Mouse (Mus musculus): ENCODE results near the gene Tmem132d. TPM values are rescaled to one million over a fixed set of nuclear protein-coding genes. Genes with fewer than 3 reads are reported as not detected.

Gene Tmem132d
- polyA plus RNA-seq, 1 experiment: 5.3 TPM

DNA sequence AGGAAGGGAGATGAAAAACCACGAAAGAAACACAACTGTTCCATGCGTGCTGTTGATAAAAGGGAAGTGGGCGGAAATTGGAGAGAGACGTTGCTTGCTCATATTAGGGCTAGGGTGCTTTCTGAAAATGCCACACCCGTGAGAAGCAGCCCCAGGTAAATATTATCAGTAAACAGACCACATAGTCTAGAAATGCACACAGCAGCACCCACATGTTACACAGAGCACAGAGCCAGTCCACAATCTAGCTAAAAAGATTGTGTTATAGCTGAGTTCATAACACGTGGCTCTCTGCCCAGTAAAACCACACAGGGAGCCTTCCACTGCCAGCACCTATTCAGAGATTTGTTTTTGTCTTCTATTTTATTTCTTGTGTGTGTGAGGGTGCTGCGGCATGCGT is 617.6 kb downstream of the Tmem132d start:
- whole genome bisulfite sequencing: 57% methylated on average over 8 of the region's 8 CpGs
- no peak overlapping the region for H3K4me3 ChIP-seq (replicated peaks; ENCODE audit: extremely low read depth, low read depth, low read length)
- H3K4me1 ChIP-seq (ENCODE audit: control insufficient read depth, insufficient read depth, low read length): no peaks in the 10 kb centered on the region
- no peak for DNase-seq
- TF ChIP-seq CTCF (IDR thresholded peaks at IDR 0.05; ENCODE audit: insufficient read depth, low read length) (no peak), POLR2A (IDR thresholded peaks at IDR 0.05; ENCODE audit: borderline replicate concordance, extremely low read depth, low read depth, low read length) (no peak)

DNA sequence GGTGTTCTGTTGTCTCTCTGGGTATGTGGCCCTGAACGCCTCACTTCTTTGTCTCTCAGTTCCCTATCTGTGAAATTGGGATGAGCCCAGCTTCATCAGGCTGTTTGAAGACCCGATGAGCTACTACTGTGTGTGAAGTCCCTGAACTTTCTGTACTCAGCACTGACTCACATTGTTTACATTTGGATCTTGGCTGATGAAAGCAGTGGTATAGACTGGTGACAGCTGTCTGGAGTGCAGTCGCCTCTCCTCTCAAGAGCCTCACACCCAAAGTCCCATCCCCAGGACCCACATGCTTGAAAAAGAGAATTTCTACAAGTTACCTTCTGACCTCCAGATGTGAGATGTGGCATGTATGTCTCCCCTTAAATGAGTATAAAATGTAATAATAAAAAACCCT is 625.5 kb downstream of the Tmem132d start:
- no peak for DNase-seq
- WGBS: 44% methylated on average over 3 of the region's 3 CpGs
- TF ChIP-seq POLR2A (IDR thresholded peaks at IDR 0.05; ENCODE audit: borderline replicate concordance, extremely low read depth, low read depth, low read length) (no peak), CTCF (IDR thresholded peaks at IDR 0.05; ENCODE audit: insufficient read depth, low read length) (no peak)

DNA sequence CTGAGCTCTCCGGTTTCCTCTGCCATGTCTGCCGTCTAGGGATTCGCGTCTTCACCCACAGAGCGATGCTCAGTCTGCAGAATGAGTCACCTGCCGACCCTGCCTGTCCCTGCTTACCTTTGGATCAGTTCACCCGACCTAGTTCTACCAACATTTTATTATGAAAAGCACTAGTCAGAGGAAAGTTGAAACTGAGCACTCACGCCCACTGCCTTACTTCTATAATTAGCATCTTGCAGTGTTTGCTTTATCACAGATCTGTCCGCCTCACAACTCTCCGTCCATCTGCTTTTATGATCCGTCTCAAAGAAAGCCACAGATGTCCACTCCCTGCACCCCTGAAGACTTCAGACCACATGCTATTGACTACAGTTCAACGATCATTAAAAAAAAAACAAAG is 626.0 kb downstream of the Tmem132d start:
- Histone ChIP-seq H3K4me3 (replicated peaks; ENCODE audit: extremely low read depth, low read depth, low read length) (no peak overlapping the region), H3K4me1 (ENCODE audit: control insufficient read depth, insufficient read depth, low read length) (no peaks in the 10 kb centered on the region)
- 75% methylated on average over 12 of the region's 12 CpGs for WGBS
- no peak for TF ChIP-seq CTCF (IDR thresholded peaks at IDR 0.05; ENCODE audit: insufficient read depth, low read length)
- no peak for TF ChIP-seq POLR2A (IDR thresholded peaks at IDR 0.05; ENCODE audit: borderline replicate concordance, extremely low read depth, low read depth, low read length)
- DNase-seq: no peak

More for the DNA sequence above, 625.5 kb downstream of the Tmem132d start:
- no peak overlapping the region for H3K4me3 ChIP-seq (replicated peaks; ENCODE audit: extremely low read depth, low read depth, low read length)
- H3K4me1 ChIP-seq (ENCODE audit: control insufficient read depth, insufficient read depth, low read length): no peaks in the 10 kb centered on the region

DNA sequence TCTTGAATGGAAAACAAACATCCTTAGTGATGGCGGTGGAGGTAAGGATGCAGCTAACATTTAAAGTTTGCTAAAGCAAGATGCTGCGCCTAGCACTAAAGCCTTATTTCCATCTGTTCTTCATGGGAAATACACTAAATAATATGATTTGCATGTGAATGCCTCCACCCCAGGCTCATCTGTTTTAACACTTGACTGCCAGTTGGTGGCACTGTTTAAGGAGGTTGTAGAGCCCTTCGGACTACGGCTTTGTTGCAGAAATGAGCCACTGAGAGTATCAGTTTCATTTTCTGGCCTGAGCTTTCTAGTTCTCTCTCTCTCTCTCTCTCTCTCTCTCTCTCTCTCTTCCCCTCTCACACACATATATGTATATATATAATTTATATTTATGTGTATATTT is 632.0 kb downstream of the Tmem132d start:
- 61% methylated on average over 4 of the region's 4 CpGs for WGBS
- Histone ChIP-seq H3K4me1 (ENCODE audit: control insufficient read depth, insufficient read depth, low read length) (no peaks in the 10 kb centered on the region), H3K4me3 (replicated peaks; ENCODE audit: extremely low read depth, low read depth, low read length) (no peak overlapping the region)
- DNase-seq: no peak
- TF ChIP-seq POLR2A (IDR thresholded peaks at IDR 0.05; ENCODE audit: borderline replicate concordance, extremely low read depth, low read depth, low read length) (no peak), CTCF (IDR thresholded peaks at IDR 0.05; ENCODE audit: insufficient read depth, low read length) (no peak)

DNA sequence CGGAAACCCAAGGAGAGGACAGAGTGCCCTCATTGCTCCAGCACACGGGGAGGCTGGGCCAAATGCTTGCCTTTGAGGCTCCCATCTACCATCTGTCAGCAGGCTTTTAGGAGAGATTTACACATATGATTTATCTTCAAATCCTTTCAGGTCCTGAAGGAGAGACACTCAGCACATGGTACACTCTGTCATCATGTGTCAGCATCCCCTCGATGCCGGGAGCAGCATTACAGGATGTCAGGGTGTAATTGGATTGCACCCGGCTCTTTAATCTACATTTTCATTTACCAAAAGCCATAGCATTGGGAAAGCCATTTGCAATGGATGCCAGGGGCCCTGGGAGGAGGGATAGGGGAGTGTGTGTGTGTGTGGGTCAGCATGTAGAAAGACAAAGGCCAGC is 651.7 kb downstream of the Tmem132d start:
- DNase-seq: no peak
- 60% methylated on average over 5 of the region's 5 CpGs for WGBS
- no peak for TF ChIP-seq CTCF (IDR thresholded peaks at IDR 0.05; ENCODE audit: insufficient read depth, low read length)
- TF ChIP-seq POLR2A (IDR thresholded peaks at IDR 0.05; ENCODE audit: borderline replicate concordance, extremely low read depth, low read depth, low read length): no peak

DNA sequence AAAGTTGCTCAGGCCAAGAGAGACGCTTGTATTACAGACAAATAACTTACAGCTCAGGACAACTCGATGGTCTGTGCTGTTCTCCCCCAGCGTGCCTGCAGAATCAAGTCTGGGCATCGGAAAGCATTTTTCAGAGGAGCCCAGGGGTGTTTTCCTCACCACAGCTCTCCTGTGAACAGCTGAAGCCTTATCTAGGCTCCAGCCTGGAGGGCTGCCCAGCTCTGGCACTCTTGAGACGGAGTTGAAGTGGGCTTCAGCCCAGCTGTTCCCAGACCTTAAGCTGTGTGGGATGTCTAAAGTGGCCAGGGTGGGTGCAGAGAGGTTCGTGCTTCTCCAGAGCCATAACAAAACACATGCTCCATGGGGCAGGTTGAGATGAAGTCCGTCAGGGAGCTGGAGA is 657.1 kb downstream of the Tmem132d start:
- TF ChIP-seq POLR2A (IDR thresholded peaks at IDR 0.05; ENCODE audit: borderline replicate concordance, extremely low read depth, low read depth, low read length) (no peak), CTCF (IDR thresholded peaks at IDR 0.05; ENCODE audit: insufficient read depth, low read length) (no peak)
- Histone ChIP-seq H3K4me1 (ENCODE audit: control insufficient read depth, insufficient read depth, low read length) (no peaks in the 10 kb centered on the region), H3K4me3 (replicated peaks; ENCODE audit: extremely low read depth, low read depth, low read length) (no peak overlapping the region)
- 47% methylated on average over 7 of the region's 7 CpGs for WGBS
- DNase-seq: no peak

More for the DNA sequence above, 651.7 kb downstream of the Tmem132d start:
- H3K4me1 ChIP-seq (ENCODE audit: control insufficient read depth, insufficient read depth, low read length): no peaks in the 10 kb centered on the region
- no peak overlapping the region for H3K4me3 ChIP-seq (replicated peaks; ENCODE audit: extremely low read depth, low read depth, low read length)

DNA sequence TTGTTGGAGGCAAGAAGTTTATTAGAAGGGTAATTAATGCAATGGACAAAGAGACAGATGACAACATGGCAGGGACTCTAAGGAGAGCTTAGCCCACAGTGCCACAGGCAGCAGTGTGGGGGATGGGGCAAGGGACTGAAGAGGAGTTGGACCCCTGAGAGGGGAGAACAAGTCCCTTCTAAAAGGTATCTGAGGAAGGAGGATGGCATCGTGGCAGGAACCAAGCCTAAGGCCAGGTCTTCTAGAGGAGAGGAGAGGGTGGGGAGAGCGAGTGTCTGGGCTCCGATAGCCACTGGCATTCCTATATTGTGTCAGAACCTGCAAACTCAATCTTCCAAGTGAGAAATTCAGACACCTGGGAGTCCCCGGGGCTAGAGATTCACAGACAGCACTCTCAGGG is 674.3 kb downstream of the Tmem132d start:
- 73% methylated on average over 4 of the region's 4 CpGs for WGBS
- Histone ChIP-seq H3K4me3 (replicated peaks; ENCODE audit: extremely low read depth, low read depth, low read length) (no peak overlapping the region), H3K4me1 (ENCODE audit: control insufficient read depth, insufficient read depth, low read length) (no peaks in the 10 kb centered on the region)
- TF ChIP-seq CTCF (IDR thresholded peaks at IDR 0.05; ENCODE audit: insufficient read depth, low read length) (no peak), POLR2A (IDR thresholded peaks at IDR 0.05; ENCODE audit: borderline replicate concordance, extremely low read depth, low read depth, low read length) (no peak)
- DNase-seq: no peak

DNA sequence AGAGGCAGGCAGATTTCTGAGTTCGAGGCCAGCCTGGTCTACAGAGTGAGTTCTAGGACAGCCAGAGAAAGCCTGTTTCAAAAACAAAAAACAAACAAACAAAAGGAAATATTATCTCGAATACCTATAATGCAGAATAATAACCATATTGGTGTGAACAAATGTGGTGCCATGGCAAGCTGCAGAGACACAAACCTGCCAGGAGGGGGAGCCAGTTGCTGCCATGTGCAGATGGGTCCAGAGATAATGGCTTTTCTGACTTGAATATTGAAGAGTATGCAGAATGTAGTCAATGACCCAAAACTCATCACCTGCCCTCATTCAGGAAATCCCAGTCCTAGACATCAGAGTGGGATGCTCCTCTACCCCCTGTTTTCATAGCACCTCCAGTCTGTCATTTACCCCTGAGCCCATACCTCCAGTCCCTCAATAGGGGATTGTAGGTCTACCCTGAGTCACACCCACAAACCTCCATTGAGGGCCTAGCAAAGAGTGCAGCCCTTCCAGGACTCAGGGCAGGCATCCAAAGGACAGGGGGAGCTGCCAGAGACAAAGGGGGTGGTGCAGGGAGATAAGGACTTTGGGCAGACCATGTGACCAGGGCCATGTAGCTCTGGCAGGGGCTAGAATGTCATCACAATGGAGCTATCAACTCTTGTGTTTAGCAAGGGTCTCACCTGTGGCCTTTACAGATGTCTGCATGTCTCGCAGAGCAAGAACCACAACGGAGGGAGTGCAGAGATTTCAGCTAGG is 676.0 kb downstream of the Tmem132d start:
- no peaks in the 10 kb centered on the region for H3K4me1 ChIP-seq (ENCODE audit: control insufficient read depth, insufficient read depth, low read length)
- DNase-seq: no peak
- TF ChIP-seq CTCF (IDR thresholded peaks at IDR 0.05; ENCODE audit: insufficient read depth, low read length) (peak; percentile 51), POLR2A (IDR thresholded peaks at IDR 0.05; ENCODE audit: borderline replicate concordance, extremely low read depth, low read depth, low read length) (no peak)
- no peak overlapping the region for H3K4me3 ChIP-seq (replicated peaks; ENCODE audit: extremely low read depth, low read depth, low read length)
- WGBS: 75% methylated on average over 4 of the region's 4 CpGs

DNA sequence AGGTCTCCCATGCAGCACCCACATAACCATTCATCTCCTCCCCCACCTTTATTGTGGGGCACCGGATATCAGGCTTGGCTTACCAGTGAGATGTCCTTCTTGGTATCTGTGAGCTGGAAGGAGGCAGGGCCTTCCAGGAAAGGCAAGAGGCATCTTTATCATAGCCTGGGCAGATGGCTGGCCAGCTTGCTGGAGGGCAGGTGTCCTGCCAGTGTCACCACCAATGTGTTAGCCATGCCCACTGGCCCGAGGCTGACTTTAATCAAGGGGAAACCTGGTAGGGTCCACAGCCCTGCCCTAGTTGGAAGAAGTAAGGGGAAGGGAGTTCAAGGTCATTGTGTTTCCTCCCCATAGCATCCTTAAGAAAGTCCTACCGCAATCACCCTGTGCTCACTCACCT is 676.9 kb downstream of the Tmem132d start:
- H3K4me1 ChIP-seq (ENCODE audit: control insufficient read depth, insufficient read depth, low read length): no peaks in the 10 kb centered on the region
- 83% methylated on average over 3 of the region's 3 CpGs for WGBS
- no peak for DNase-seq
- TF ChIP-seq CTCF (IDR thresholded peaks at IDR 0.05; ENCODE audit: insufficient read depth, low read length) (no peak), POLR2A (IDR thresholded peaks at IDR 0.05; ENCODE audit: borderline replicate concordance, extremely low read depth, low read depth, low read length) (no peak)
- no peak overlapping the region for H3K4me3 ChIP-seq (replicated peaks; ENCODE audit: extremely low read depth, low read depth, low read length)

DNA sequence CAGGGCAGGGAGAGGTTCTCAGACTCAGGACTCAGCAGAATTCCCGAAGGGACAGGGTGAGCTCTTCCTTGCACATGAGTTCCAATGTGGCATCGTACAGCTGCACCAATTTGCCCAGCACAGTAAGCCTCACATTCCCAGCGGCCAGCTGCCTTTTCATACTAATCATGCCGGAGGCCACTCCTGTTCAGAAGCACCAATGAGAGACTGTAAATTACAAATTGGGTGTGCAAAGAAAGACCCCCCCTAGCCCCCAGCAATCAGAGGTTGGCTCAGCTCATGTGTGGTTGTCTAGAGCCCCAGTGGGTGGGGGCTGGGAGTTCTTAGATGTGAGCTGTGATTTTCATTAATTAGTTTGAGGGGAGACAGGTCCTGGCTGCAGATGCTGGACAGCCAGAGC is 677.3 kb downstream of the Tmem132d start:
- 74% methylated on average over 4 of the region's 4 CpGs for WGBS
- Histone ChIP-seq H3K4me1 (ENCODE audit: control insufficient read depth, insufficient read depth, low read length) (no peaks in the 10 kb centered on the region), H3K4me3 (replicated peaks; ENCODE audit: extremely low read depth, low read depth, low read length) (no peak overlapping the region)
- no peak for DNase-seq
- no peak for TF ChIP-seq POLR2A (IDR thresholded peaks at IDR 0.05; ENCODE audit: borderline replicate concordance, extremely low read depth, low read depth, low read length)
- TF ChIP-seq CTCF (IDR thresholded peaks at IDR 0.05; ENCODE audit: insufficient read depth, low read length): no peak
